Mouse (Mus musculus) right cerebral cortex, postnatal 4 days (tissue): Measurements from ENCODE around the gene St6galnac3.
"Not testable (repeated sequence)": the region's sequence is repeated elsewhere in the genome, so short reads cannot be mapped to it uniquely, and the experiment has no call there.

Source experiments
- DNase-seq: peaks from one replicate; pipeline ENCODE4 v3.0.0-alpha.2; 2022

The St6galnac3 gene

GRCm38 (mm10) chr3:153400259-153400658, 324.7 kb downstream of the St6galnac3 start:
- DNase-seq: no peak

DNA sequence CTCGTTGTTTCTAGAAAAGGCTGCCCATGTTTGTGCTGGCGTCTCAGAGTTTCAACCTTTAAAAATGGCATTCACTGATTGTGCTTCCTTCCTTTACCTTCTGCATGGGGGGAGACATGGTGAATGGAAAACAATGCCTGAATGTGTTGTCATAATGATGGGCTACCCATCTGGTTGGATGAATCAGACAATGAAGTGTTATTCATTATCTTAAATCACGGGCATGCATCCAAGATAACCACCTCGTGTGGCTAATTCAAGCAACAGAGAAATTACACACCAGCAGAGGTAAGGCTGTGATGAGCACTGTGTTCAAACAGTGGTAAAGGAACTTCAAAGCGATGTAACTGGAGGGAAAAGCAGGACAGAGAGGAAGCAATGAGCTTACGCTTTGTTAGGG, 325.4 kb downstream of the St6galnac3 start:
- DNase-seq: no peak

GRCm38 (mm10) chr3:153397726-153398125, 327.2 kb downstream of the St6galnac3 start:
- DNase-seq: no peak

DNA sequence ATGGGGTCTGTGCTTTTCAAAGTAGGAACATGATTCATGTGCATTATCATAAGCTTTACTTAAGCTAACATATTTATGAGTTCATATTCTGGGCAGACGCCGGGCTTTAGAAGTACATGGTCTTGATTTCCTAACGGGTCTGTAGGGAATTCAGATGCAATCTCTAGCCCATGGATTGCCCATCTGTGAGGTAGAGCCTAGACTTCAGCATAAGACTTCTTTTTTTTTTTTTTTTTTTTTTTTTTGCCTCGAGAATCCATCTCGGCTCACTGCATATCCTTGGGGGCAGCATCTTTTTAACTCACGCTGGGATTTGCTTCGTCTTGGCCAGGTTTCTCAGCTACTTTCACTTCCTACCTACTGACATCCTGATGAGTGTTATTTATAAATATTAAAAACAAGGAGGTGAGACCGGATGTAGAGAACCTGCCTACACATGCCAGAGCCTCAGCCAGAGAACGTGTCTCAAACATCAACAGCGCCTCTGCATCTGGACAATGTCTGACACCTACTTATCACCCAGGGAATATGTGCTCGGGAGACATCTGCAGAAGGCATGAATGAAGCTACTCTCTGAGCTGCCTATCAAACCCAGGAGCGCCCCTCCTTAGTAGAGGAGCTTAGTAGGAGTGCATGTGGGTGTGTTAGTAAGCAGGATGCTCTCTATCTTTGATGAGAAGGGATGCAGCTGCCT, 328.5 kb downstream of the St6galnac3 start:
- no peak for DNase-seq

DNA sequence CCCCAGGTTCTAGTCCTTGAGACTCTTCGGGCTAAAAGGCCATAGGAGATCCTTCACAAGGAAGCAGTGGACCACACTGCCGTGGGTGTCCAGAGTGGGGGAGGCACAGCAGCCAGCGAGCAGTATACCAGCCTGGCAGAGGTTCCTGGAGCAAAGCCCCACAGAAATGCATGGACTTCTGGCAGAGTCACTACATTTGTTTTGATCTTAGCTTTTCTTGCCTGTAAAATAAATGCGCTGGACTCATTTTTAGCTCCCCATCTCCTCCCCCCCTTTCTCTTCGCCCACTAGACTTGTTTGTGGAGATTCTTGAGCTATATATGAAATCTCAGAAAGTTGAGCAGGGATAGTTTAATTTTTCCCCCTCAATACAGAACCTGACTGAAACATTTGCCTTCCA, 329.6 kb downstream of the St6galnac3 start:
- DNase-seq: no peak

DNA sequence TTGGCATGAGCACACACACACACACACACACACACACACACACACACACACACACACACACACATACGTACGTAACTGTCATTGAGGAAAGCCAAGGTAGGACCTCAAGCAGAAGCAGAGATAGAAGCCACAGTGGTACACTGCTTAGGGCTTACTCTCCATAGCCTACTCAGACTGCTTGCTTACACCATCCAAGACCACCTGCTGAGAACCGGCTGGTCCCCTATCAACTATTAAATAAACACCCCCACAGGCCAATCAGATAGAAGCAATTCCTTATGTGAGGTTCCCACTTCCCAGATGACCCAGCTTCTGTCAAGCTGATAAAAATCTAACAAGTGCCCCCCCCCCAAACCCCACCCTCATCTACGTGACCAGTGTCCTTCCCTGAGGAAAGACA, 330.2 kb downstream of the St6galnac3 start:
- no peak for DNase-seq

- no peak for DNase-seq
Measured at GRCm38 (mm10) chr3:153394224-153394623, 330.8 kb downstream of the St6galnac3 start.

GRCm38 (mm10) chr3:153391451-153391850, 333.5 kb downstream of the St6galnac3 start:
- DNase-seq: not testable (repeated sequence)

- DNase-seq: not testable (repeated sequence)
Measured at GRCm38 (mm10) chr3:153384651-153385050, 340.3 kb downstream of the St6galnac3 start.

- no peak for DNase-seq
Measured at GRCm38 (mm10) chr3:153383656-153384055, 341.3 kb downstream of the St6galnac3 start.

- DNase-seq: no peak
Measured at GRCm38 (mm10) chr3:153365057-153365755, 359.8 kb downstream of the St6galnac3 start.

- DNase-seq: no peak
Measured at GRCm38 (mm10) chr3:153364366-153364765, 360.6 kb downstream of the St6galnac3 start.

- DNase-seq: no peak
Measured at GRCm38 (mm10) chr3:153359966-153360365, 365.0 kb downstream of the St6galnac3 start.

GRCm38 (mm10) chr3:153356071-153356470, 368.9 kb downstream of the St6galnac3 start:
- DNase-seq: no peak

GRCm38 (mm10) chr3:153354988-153355297, 370.0 kb downstream of the St6galnac3 start:
- no peak for DNase-seq

DNA sequence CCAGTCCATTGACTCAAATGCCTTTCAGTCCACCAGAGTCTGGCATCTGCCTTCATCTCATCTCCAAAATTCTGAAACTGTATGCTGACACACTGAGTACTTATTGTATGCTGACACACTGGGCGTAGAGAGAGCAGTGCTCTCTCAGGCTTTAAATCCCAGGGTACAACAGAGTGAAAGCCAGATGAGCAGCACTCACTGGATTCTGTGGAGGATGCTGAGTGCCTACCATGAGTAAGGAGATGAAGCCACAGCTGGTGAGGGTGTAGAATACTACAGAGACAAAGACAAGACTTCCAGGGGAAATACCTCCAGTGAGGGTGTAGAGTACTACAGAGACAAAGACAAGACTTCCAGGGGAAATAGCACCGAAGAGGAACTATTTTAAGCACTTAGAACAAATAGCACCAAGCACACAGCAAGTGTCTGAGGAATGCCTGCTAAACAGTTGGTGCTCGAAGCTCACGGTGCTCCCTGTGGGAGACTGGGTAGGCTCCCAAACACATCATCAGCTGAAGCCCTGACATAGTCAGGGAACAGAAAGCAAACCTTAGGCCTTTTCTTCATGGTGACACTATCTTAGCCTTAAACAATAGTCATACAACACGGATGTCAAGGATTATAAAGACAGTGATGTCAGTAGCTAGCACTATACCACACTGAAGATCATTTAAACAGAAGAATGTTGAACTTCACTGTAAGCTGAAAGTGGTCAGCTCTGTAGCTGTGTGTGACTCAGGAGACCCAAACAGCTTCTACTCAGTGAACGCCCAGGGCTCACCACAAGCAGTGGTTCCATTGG, 370.6 kb downstream of the St6galnac3 start:
- DNase-seq: no peak

GRCm38 (mm10) chr3:153353313-153354103, 371.5 kb downstream of the St6galnac3 start:
- DNase-seq: no peak

GRCm38 (mm10) chr3:153349981-153350380, 375.0 kb downstream of the St6galnac3 start:
- DNase-seq: no peak

GRCm38 (mm10) chr3:153348797-153349465, 376.0 kb downstream of the St6galnac3 start:
- no peak for DNase-seq

GRCm38 (mm10) chr3:153344979-153345378, 380.0 kb downstream of the St6galnac3 start:
- no peak for DNase-seq

DNA sequence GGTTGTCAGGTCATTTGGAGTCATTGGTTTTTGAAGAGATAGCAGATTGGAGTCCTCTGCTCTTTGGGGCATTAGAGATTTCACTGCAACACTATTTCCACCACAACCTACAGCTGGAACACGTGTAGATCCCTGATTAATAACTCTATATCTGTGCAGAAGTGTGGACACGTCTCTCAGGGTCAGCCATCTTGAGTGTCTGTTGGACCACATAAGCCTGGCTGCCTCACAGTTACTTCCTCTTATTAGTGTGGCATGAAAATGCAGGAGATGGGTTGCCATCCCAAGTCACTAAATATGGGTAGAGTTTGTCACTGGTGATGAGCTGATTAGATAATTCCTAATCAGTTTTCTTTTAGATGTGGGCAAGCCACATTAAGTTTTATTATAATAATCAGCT, 385.0 kb downstream of the St6galnac3 start:
- no peak for DNase-seq

GRCm38 (mm10) chr3:153339091-153339490, 385.9 kb downstream of the St6galnac3 start:
- no peak for DNase-seq
